Mouse (Mus musculus) erythroblast, embryonic 14.5 days (primary cell): ENCODE data around the gene Acad10.

Source experiments
- GATA1 ChIP-seq: IDR thresholded peaks from 2 replicates; pipeline ENCODE4 v1.6.1; 2012; ENCODE audit warnings: low read length, inconsistent platforms, mixed read lengths
- TAL1 ChIP-seq: IDR thresholded peaks from 3 replicates; pipeline ENCODE4 v1.6.1; 2012; ENCODE audit warnings: low read length, inconsistent platforms, mixed read lengths

DNA sequence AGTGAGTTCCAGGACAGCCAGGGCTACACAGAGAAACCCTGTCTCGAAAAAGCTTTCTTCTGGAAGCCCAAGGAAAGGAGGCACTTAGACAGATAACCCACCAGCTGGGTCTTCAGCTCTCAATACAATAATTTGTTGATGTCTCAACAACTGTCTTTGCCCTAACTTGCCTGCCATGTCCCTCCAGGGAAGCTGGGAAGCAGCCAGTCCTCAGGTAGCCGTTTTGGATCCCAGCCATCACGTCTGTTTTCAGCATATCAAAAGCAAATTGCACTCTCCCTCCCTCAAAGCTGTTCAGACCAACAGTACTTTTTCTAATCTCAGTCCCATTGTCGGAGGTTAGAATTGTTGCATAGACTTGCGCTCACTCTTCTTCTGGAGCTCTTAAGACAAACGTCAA lies 3.8 kb upstream of the Acad10 start:
- TF ChIP-seq TAL1 (no peak), GATA1 (no peak)
